ENCODE assay signal across 8 mouse cellular contexts in the genomic region with DNA sequence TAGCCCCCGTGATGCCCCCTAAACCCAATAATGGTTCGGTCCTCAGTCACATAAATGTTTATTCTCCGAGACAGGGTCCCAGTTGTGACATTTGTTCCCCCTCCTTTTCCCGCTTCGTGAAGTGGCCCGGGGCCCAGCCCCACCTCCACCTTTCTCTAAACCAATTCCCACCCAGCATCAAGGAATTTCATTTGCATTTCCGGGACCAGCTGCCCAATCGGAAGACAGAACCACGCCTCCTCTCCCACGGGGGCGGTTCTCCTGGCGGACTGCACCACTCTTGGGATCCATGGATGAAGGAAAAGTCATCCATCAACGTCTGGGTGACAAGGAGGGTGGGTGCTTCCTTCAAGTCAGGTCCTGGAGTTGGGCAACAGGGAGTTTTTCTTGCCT. TPM values are rescaled to one million over a fixed set of nuclear protein-coding genes. Genes with fewer than 3 reads are reported as not detected.
DNase-seq lines count a peak whose midpoint lies in the region; ATAC-seq lines count a peak whose summit lies in the region.

No protein-coding gene starts in this region.

- H3K9ac ChIP-seq in kidney, embryonic 16.5 days (replicated peaks; ENCODE audit: low read length): peak overlapping the region; percentile 19; the same call in 1 of the 2 replicates
- no peak overlapping the region for H3K9ac ChIP-seq in limb, embryonic 12.5 days (replicated peaks)
- H3K9ac ChIP-seq in midbrain, embryonic 13.5 days (replicated peaks): peak overlapping the region; percentile 76

- H3K27me3 ChIP-seq in kidney, embryonic 16.5 days (ENCODE audit: insufficient read depth, low read length): peaks cover 52% of the 10 kb centered on the region
- peaks cover 86% of the 10 kb centered on the region for H3K27me3 ChIP-seq in limb, embryonic 12.5 days
- H3K27me3 ChIP-seq in midbrain, embryonic 13.5 days: peaks cover 43% of the 10 kb centered on the region

- no peaks in the 10 kb centered on the region for H3K36me3 ChIP-seq in kidney, embryonic 16.5 days (ENCODE audit: insufficient read depth, low read length)
- H3K36me3 ChIP-seq in limb, embryonic 12.5 days: no peaks in the 10 kb centered on the region
- no peaks in the 10 kb centered on the region for H3K36me3 ChIP-seq in midbrain, embryonic 13.5 days

- H3K9me3 ChIP-seq in kidney, embryonic 16.5 days (ENCODE audit: low read length): no peaks in the 10 kb centered on the region
- H3K9me3 ChIP-seq in limb, embryonic 12.5 days: no peaks in the 10 kb centered on the region
- H3K9me3 ChIP-seq in midbrain, embryonic 13.5 days: no peaks in the 10 kb centered on the region

- DNase-seq in adrenal gland, adult 2 months: peak; percentile 56
- DNase-seq in cerebellum, postnatal 14 days: peak; percentile 88 to 91
- DNase-seq in frontal cortex, postnatal 36 days (ENCODE audit: low spot score in 2 of 2): peak; percentile 89 to 95
- peak; percentile 87 for DNase-seq in testis, postnatal 10 days (ENCODE audit: low spot score)

- peaks cover 21% of the 10 kb centered on the region for H3K4me1 ChIP-seq in kidney, embryonic 16.5 days (ENCODE audit: insufficient read depth, low read length)
- H3K4me1 ChIP-seq in limb, embryonic 12.5 days (replicated peaks): peaks cover 24% of the 10 kb centered on the region
- H3K4me1 ChIP-seq in midbrain, embryonic 13.5 days (replicated peaks): peaks cover 36% of the 10 kb centered on the region

- peak; percentile 83 for ATAC-seq in kidney, embryonic 16.5 days (ENCODE audit: low FRiP score, low TSS enrichment)
- ATAC-seq in limb, embryonic 12.5 days (ENCODE audit: insufficient number of reproducible peaks, insufficient read depth, low FRiP score, low TSS enrichment, low read depth): peak; percentile 76
- ATAC-seq in midbrain, embryonic 13.5 days: peak; percentile 75
- ATAC-seq in CD4-positive, CD25-positive, alpha-beta regulatory T cell, adult 4 months: no peak

- H3K4me2 ChIP-seq in kidney, embryonic 16.5 days (replicated peaks; ENCODE audit: low read depth, low read length): peak overlapping the region; percentile 85
- H3K4me2 ChIP-seq in limb, embryonic 12.5 days: peak overlapping the region; percentile 94
- peak overlapping the region; percentile 88 for H3K4me2 ChIP-seq in midbrain, embryonic 13.5 days (replicated peaks)

- under 1% methylated on average over 13 of the region's 13 CpGs for WGBS in kidney, embryonic 16.5 days
- under 1% methylated on average over 13 of the region's 13 CpGs for WGBS in limb, embryonic 12.5 days
- WGBS in midbrain, embryonic 13.5 days: 0% methylated on average over 13 of the region's 13 CpGs

- H3K27ac ChIP-seq in kidney, embryonic 16.5 days (ENCODE audit: low read length): no peak overlapping the region
- no peak overlapping the region for H3K27ac ChIP-seq in limb, embryonic 12.5 days
- H3K27ac ChIP-seq in midbrain, embryonic 13.5 days: peak overlapping the region; percentile 84

- peak overlapping the region; percentile 51 for H3K4me3 ChIP-seq in kidney, embryonic 16.5 days (ENCODE audit: low read length)
- peak overlapping the region; percentile 47 for H3K4me3 ChIP-seq in limb, embryonic 12.5 days (replicated peaks)
- peak overlapping the region; percentile 64 for H3K4me3 ChIP-seq in midbrain, embryonic 13.5 days (replicated peaks)

RNA-seq across cellular contexts. Expression of gene Shisa7, which starts 0.4 kb away (rescaled TPM):
- 1 to 10 TPM; 1.9 TPM for total RNA-seq in adrenal gland, adult 2 months (2021)
- 2.9 and 4.0 TPM in 2 replicates for polyA plus RNA-seq in adrenal gland, adult 2 months (2012; rRNA removed)
- polyA plus RNA-seq in kidney, embryonic 16.5 days (2015; fragmentation: Nextera tagmentation; extraction: Ambion mirVana): 0.84 and 1.1 TPM in 2 replicates
- 0.12 and 0.21 TPM in 2 replicates for polyA plus RNA-seq in limb, embryonic 12.5 days (2016; fragmentation: Nextera tagmentation; extraction: Ambion mirVana)
- polyA plus RNA-seq in midbrain, embryonic 13.5 days (2015; fragmentation: Nextera tagmentation; extraction: Ambion mirVana): 8.8 and 9.7 TPM in 2 replicates
- under 1 TPM in 1 of 2 experiments, not detected in 1; 0.11 TPM for polyA plus RNA-seq in CD4-positive, CD25-positive, alpha-beta regulatory T cell, adult 4 months (2017; shearing (Covaris generic))

RNA-seq across cellular contexts. Expression of gene Isoc2b, which starts 25.1 kb away (rescaled TPM):
- 10 to 100 TPM; 10.9 to 23.8 TPM for total RNA-seq in adrenal gland, adult 2 months (2021)
- 75.4 and 78.2 TPM in 2 replicates for polyA plus RNA-seq in adrenal gland, adult 2 months (2012; rRNA removed)
- polyA plus RNA-seq in kidney, embryonic 16.5 days (2015; fragmentation: Nextera tagmentation; extraction: Ambion mirVana): 9.2 and 9.7 TPM in 2 replicates
- 4.2 and 5.2 TPM in 2 replicates for polyA plus RNA-seq in limb, embryonic 12.5 days (2016; fragmentation: Nextera tagmentation; extraction: Ambion mirVana)
- polyA plus RNA-seq in midbrain, embryonic 13.5 days (2015; fragmentation: Nextera tagmentation; extraction: Ambion mirVana): 3.3 and 5.3 TPM in 2 replicates
- polyA plus RNA-seq in CD4-positive, CD25-positive, alpha-beta regulatory T cell, adult 4 months (2017; shearing (Covaris generic)): 10 to 100 TPM; 29.1 to 47.3 TPM

RNA-seq across cellular contexts. Expression of gene Isoc2a, which starts 32.0 kb away (rescaled TPM):
- 10 to 100 TPM; 35.5 to 43.4 TPM for total RNA-seq in adrenal gland, adult 2 months (2021)
- 43.5 and 45.6 TPM in 2 replicates for polyA plus RNA-seq in adrenal gland, adult 2 months (2012; rRNA removed)
- polyA plus RNA-seq in kidney, embryonic 16.5 days (2015; fragmentation: Nextera tagmentation; extraction: Ambion mirVana): 1.2 and 1.4 TPM in 2 replicates
- 0.97 and 1.3 TPM in 2 replicates for polyA plus RNA-seq in limb, embryonic 12.5 days (2016; fragmentation: Nextera tagmentation; extraction: Ambion mirVana)
- 0.43 and 0.65 TPM in 2 replicates for polyA plus RNA-seq in midbrain, embryonic 13.5 days (2015; fragmentation: Nextera tagmentation; extraction: Ambion mirVana)
- under 1 TPM; 0.35 to 0.47 TPM for polyA plus RNA-seq in CD4-positive, CD25-positive, alpha-beta regulatory T cell, adult 4 months (2017; shearing (Covaris generic))

RNA-seq across cellular contexts. Expression of gene Ube2s, which starts 32.5 kb away (rescaled TPM):
- total RNA-seq in adrenal gland, adult 2 months (2021): 100 to 1,000 TPM in 1 of 2 experiments, 10 to 100 TPM in 1; 98.1 to 140 TPM
- 148 and 156 TPM in 2 replicates for polyA plus RNA-seq in adrenal gland, adult 2 months (2012; rRNA removed)
- polyA plus RNA-seq in kidney, embryonic 16.5 days (2015; fragmentation: Nextera tagmentation; extraction: Ambion mirVana): 355 and 360 TPM in 2 replicates
- polyA plus RNA-seq in limb, embryonic 12.5 days (2016; fragmentation: Nextera tagmentation; extraction: Ambion mirVana): 437 and 457 TPM in 2 replicates
- polyA plus RNA-seq in midbrain, embryonic 13.5 days (2015; fragmentation: Nextera tagmentation; extraction: Ambion mirVana): 281 and 301 TPM in 2 replicates
- 10 to 100 TPM; 25.0 to 25.3 TPM for polyA plus RNA-seq in CD4-positive, CD25-positive, alpha-beta regulatory T cell, adult 4 months (2017; shearing (Covaris generic))

RNA-seq across cellular contexts. Expression of gene Rpl28, which starts 52.2 kb away (rescaled TPM):
- 1,000 to 10,000 TPM in 1 of 2 experiments, 100 to 1,000 TPM in 1; 958 to 1,234 TPM for total RNA-seq in adrenal gland, adult 2 months (2021)
- polyA plus RNA-seq in adrenal gland, adult 2 months (2012; rRNA removed): 237 and 255 TPM in 2 replicates
- polyA plus RNA-seq in kidney, embryonic 16.5 days (2015; fragmentation: Nextera tagmentation; extraction: Ambion mirVana): 315 and 357 TPM in 2 replicates
- polyA plus RNA-seq in limb, embryonic 12.5 days (2016; fragmentation: Nextera tagmentation; extraction: Ambion mirVana): 396 and 399 TPM in 2 replicates
- polyA plus RNA-seq in midbrain, embryonic 13.5 days (2015; fragmentation: Nextera tagmentation; extraction: Ambion mirVana): 224 and 265 TPM in 2 replicates
- 100 to 1,000 TPM; 446 to 574 TPM for polyA plus RNA-seq in CD4-positive, CD25-positive, alpha-beta regulatory T cell, adult 4 months (2017; shearing (Covaris generic))

Comparison
In these comparisons a context has a peak if more than half of its experiments do, and no peak if none do; other contexts are left out.
1. RNA of gene Isoc2a, which starts 32.0 kb away (polyA plus RNA-seq): 43.5 to 45.6 TPM in adrenal gland, adult 2 months; 1.2 to 1.4 TPM in kidney, embryonic 16.5 days, 0.97 to 1.3 TPM in limb, embryonic 12.5 days, 0.43 to 0.65 TPM in midbrain, embryonic 13.5 days and 0.35 to 0.47 TPM in CD4-positive, CD25-positive, alpha-beta regulatory T cell, adult 4 months; every median in the first group is over 10 times any median in the second.
2. Peak in every context shown above with its lines, with median percentiles within 50 percentile points of each other: DNase-seq, H3K4me2 ChIP-seq and H3K4me3 ChIP-seq.